Mouse (Mus musculus) adrenal gland, postnatal 25 days (tissue): ENCODE measurements at regions not wholly inside any gene's neighbourhood (a gene's known extent, or its start where the extent isn't known, plus 50 kb on each side); places are given as distances from the start of the nearest gene placed in this dataset.

Experiments used
- DNase-seq: peaks from one replicate; pipeline ENCODE4 v3.0.0; 2021; ENCODE audit warnings: mixed read lengths

DNA sequence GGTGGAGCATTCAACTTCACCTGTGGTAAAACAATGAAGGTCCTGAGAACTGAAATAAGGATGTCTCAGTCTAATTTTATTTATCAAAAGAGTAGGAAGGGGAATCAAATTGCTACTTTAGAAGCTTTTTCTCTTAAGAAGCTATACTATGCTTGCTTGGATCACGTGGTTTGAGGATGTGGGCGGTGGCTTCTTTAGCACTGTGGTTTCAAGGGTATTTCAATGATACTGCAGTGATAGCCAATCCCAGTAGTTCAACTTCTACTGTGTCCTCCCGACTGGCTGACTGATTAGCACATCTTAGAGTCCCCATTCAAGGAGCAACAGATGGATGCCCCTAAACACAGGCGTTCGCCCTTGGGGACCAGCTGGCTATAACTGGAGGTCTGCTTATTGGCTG lies 575.6 kb downstream of the Vrk1 start:
- no peak for DNase-seq

DNA sequence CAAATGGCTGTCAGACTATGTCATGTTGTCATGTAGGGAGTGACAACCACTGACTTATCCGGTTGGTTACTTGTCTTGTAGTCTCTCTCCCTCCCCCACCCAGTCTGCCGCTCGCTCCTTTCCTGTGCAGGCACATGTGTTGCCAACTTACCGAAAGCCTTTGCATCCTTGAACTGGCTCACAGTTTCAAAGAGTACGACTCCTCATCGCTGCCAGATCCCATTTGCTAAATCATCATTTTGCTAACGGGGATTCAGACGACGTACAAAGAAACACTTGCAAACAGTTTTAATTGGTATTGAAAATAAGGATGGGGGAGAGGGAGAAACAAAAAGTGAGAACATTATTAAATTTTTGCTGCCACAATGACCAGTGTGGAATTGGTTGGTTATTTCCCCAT lies 582.7 kb downstream of the Vrk1 start:
- no peak for DNase-seq

DNA sequence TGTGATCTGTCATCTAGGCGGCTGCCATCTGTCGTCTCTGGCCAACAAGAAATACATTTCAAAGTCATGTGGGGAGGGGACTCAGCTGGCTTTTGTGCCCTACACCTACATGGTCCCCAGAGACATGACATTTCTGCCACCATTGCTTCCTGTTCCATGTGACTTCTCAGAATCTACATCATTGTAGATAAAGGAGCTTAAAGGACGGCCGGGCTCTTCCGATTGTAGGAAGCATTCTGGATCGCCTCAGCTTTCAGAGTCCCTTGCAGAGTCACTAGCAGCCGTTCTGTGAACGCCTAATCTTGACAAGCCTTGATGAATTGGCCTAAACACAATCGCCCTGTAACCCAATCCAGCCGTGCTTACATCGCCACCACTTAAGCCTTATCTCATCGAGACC lies 587.6 kb downstream of the Vrk1 start:
- DNase-seq = no peak

DNA sequence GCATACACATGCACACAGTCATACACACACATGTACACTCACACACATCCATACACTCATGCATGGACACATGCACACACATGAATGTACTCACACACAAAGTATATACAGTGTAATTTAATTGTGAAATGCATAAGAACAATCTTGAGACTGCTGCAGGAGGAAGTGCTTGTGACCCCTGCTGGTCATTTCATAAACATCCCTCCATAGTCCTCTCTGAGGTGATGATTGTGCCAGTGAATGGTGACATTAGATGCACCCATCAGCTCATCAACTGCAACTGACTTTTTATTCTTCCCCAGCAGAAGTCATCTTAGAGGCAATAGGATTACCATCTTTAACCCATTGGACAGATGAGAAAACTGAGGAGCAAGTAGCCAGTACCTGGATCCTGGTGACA lies 597.2 kb downstream of the Vrk1 start:
- DNase-seq = no peak

DNA sequence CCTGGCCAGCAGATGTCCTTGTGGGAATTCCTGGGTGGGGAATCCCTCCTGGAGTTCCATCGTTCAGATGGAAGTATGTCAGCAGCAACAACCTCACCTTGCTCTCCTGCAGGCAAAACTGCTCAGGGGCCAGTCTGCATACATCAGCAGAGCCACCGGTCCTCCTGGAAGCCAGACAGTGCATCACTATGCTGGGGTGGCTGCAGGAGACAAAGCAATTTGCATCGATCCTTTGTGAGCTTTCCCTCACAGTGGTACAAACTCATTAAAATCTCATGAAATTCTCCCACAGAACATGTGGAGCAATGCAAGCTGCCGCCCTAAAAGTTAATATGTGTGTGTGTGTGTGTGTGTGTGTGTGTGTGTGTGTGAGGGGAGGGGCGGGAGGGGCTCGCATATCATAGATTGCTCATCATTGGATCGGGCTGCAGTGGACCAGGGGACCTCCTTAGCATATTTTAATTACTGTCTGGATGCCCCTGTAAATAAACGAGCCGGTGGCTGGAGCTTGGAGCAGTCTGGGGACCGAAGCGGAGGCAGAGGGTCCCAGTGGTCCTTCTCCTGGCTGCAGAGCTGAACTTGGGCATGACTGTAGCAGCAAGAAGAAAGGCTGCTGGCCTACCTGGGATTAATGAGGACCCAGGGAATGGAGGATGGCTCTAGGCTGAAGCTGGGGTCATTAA lies 597.8 kb downstream of the Vrk1 start:
- DNase-seq = no peak

DNA sequence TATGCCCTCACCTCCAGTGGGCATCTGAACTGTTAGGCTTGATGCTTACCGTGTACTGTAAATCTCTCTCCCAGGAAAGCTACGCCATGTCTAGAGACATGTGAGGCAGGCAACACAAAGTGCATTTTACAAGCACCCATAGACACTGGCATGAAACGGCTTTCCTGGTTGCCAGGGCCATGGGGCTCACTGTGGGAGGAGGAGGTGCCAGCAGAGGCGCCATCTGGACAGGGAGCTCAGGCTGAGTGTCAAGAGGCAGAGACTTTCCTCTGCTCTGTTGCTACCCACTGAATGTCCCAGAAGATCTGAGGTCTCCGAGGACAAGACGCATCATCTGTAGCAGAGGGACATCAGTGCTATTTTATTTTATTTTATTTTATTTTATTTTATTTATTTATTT lies 608.7 kb downstream of the Vrk1 start:
- DNase-seq = no peak

DNA sequence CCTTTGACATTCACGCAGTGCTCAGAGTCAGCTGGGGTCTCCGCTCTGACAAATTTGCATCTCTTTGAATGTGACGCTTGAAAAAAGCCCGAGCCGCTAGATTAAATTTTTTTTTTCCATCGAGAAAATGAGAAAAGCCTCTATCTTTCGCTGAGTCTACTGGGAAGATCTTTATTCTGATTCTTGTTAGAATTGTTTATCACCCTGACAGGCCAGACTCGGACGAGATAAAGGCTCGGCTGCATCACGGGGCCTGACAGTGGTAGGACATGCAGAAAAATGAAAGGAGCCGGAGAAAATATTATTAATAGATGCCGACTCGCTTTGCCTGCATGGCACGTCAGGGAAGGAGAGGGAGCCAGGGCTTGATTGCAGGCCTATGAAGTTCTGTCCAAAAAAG lies 616.8 kb downstream of the Vrk1 start:
- no peak for DNase-seq

DNA sequence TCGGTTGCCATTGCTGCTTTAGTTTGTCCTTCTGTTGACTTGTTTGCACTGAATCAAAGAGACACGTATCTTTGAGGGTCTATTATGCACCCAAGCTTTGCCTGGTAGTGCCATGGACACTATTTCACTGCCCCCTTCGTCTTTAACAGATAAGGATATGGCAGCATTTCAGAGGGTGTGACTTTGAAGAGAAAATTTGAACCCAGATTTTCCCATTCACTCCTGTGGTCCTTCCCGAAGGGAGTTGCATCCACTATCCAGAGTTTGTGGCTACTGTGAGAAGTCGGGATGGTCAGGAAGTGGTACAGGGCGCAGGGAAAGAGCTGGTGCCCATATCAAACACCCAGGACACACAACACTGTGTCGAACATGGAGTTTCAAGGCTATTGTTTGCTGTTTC lies 622.5 kb downstream of the Vrk1 start:
- no peak for DNase-seq

DNA sequence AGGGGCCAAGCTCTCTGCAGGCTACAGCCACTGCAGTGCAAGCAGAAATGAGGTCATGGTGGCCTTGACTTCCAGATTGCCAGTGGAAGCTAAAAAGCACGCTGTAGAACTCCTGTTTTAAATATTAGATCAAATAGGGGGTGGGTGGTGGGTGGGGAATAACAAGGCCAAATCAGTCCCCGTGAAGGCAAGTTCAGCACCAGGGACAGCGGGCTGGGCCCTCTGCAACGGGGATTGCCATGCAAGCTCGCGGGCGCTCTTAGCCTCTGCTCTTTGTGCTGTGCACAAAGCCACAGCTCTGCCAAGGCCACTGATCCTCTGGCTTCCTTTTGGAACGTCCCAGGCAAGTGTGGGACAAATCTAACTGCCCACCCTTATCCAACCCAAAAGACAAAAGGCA lies 623.1 kb downstream of the Vrk1 start:
- DNase-seq = peak; percentile 21

DNA sequence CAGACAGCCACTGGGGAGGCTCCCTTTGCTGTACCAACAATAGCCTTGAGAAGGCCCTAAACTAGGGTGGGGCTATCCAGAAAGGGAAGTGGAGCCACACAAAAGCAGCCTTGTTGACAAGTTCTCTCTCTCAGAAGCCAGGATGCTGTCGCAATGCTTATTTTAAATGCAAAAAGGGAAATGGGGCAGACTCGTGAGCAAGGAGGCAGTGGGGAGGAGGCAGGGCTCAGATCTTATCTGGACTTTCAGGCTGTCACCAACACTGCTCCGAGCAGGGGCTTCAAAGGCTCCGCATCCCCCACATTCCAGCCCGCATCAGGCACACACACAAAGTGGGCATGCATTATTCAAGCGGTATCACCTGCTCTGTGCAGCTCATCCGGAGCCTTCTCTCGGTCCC lies 648.3 kb downstream of the Vrk1 start:
- DNase-seq = no peak

DNA sequence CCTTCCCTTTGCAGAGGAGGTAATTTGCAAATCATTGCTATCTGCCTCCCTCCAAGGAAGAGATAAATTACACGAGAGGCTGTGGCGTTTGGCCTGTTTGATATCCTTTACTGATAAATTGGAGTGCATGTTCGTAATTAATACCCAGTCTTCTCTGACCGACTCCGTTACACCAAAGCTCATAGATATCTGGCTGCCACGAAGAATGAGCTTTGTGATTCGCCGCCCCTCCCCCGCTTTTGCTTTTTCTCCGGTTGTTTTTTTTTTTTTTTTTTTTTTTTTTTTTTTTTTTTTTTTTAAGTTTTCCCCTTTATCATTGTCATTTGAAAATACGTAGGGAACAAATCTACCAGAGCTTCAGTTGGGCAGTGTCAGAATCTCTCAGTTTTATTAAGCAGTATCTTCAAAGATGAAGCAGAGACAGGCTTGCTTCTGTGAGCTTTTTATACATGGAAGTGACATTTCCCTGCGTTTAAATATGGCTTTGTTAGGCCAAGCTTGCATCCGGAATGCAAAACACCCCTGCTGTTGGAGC lies 663.3 kb downstream of the Vrk1 start:
- no peak for DNase-seq

DNA sequence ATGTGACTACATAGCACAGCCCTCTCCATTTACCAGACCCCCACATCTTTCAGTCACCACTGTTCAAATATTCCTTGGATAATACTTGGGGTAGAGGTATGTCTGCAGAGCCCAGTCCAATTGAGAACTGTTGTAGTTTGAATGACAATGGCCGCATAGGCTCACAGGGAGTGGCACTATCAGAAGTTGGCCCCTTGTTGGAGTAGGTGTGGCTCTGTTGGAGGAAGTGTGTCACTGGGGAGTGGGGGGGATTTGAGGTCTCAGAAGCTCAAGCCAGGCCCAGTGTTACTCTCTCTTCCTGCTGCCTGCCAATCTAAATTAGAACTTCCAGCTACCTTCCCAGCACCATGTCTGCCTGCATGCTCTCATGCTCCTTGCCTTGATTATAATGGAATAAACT lies 664.7 kb downstream of the Vrk1 start:
- DNase-seq = no peak

DNA sequence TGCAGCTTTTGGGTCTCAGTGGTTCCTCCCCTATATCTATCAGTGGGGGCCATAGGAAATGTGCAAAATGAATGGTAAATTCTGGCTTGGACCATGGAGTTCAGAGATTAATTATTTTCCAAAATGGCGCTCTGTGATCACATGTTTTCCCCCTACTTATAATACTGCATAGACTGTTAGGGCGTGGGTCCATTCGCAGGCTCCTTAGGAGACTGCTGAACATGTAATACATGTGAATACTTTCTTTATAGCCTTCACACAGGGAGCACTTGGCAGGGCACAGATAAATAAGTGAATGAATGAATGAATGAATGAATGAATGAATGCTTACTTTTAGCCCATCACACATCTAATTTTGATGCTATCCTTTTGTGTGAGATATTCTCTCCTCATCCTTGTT lies 666.1 kb downstream of the Vrk1 start:
- DNase-seq = no peak

DNA sequence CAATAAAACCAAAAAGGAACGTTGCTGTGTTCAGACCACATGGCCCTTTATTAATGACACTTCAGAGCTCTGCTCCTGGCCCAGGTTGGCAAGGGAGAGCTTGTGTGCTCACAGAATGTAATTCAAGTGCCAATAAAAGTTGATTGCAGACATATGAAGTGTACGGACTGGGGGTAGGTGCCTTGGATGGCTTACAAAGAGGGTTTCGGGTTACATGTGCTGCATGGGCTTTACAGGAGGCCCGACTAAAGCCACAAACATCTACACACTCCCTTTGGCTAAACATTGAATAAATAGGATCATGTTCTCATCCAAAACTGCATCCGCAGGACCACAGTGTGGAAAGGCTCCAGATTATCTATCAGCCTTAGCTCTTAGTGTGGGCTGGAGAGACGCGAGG lies 666.5 kb downstream of the Vrk1 start:
- no peak for DNase-seq

DNA sequence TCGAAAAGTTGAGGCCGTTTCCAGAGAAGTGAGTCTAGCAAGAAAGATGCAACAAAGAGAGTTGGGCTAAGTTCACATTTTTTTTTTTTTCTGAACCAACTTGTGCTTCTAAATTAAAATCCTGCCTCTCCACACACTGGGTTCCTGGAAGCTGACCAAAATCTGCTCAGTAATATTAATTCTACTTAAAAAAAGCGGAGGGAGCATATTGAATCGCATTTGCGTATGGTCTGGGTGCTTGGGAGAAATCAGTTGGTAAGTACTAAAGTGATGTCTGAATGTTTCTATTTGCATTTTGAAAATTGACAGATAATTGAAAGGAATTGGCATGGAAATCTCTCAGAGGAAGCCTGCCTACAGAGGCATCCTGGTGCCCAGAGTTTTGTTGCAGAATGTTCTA lies 676.0 kb downstream of the Vrk1 start:
- DNase-seq = no peak

DNA sequence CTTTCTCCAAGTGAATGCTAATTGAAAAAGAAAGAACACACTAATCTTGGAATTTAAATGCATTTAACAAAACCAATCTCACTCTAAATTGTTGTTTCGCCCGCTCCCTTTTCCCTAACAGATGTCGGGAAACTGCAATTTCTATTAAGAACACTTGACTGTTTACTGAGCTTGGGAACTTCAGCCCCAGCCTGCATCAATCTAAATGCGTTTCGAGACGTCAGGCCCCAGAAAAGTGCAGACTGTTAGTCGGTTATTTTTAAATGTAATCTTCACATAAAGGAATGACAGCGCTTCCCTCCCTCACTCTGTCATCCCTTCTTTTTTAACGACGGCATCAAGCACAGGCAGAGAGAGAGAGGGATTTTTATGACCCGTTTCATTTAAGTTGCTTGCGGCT lies 677.7 kb downstream of the Vrk1 start:
- no peak for DNase-seq

DNA sequence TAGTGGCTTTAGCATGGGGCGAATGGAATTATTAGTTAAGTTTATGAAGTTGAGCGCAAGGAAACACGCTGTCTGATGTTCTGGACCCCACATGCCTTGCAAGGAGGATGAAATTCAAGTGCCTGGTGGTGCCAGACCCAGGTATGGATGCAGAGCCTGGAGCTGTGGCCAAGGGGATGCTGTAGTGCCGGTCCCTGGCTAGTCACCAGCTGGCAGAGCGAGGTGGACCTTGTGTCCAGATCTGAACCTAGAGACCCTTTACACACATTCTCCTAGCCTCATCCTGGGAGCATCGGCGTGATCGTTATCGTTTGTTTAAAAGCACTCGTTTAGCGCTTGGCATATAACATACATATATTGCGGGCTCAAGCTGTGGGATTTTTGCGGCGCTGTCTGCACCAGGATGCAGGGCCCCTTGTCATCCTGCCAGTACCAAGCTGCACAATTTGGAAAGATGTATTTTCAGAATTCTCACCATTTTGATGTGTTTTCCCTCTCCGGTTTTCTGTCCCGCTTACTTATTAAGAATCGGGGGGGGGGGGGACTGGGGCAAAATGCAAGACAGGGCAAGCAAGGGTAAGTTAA lies 678.2 kb downstream of the Vrk1 start:
- no peak for DNase-seq

DNA sequence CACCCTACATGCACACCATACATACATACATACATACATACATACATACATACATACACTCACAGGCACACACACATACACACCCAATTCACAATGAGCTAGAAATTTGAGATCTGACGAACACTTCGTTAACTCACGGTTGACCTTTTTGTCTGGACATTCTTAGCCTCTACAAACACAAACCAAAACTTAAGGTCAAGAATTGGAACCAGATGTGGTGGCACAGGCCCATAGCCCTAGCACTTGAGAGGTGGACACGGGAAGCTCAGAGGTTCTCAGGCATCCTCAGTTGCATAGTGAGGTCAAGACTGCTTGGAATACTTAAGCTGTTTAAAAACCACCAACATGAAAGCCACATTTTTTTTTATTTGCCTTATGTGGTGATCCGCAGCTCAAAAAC lies 692.9 kb downstream of the Vrk1 start:
- DNase-seq = no peak

DNA sequence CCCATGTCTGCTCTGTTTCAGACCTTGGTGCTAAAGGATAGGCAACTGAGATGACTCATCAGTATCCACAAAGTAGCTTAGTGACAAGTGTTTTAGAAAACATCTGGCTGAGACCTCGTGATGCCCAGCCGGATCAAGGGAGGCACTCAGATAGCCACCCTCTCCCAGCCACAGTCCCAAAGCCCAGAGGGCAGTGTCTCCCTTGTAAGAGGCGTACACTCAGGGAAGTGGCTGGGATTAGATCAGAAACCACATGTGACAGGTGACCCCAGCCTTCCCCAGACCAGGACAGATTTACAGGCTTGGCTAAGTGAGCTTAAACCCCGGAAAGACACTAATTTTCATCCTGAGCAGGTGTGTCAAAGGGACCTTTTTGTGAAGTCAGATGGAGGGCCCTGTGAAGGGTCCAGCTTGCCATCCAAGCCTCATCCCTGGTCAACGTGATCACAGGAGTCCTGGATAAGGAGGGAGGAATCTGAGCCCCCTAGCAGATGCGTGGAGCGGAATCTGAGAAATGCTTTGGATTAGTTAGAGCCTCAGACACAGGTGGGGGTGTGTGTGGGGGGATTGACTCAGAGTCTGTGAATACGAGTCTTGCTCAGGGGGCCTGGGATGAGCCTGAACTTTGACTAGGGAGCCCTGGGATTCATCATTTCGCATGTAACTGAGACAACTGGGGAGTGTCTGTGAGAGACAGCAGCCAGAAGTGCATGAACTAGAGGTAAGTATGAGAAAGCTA lies 711.4 kb downstream of the Vrk1 start:
- no peak for DNase-seq

DNA sequence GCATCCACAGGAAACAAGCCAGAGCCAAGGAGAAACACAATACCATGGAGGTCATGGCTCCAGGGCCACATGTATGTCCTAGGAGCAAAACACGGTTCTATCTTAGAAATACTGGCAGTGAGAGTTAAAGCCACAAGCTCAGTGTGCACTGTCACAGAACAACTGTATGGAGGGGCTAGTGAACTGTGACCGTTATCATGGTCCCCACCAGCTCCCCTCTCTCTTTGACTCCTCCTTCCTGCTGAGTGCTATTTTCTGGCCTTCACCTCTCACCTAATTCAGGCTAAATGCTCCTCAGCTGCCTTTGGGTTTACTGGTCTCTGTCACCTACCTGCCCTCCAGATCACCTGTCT lies 712.0 kb downstream of the Vrk1 start:
- DNase-seq = no peak

DNA sequence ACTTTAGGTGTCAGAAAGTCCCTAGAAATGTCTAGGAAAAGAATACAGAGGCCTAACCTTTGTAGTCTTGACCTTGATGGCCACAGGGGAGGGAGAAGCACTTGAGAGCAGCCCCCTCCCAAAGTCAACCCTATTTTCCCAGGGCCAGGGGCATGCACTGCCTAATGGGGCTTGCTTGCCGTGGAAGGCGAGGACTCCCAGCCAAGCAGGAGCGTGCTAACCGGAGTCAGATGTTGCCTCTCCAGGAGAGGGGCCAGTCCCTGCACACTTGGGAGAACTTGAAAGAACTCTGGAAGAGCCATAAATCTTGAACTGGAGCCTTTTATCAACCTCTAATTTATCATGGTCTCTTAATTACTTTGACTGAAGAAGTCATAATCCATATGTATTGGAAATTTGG lies 712.7 kb downstream of the Vrk1 start:
- no peak for DNase-seq

DNA sequence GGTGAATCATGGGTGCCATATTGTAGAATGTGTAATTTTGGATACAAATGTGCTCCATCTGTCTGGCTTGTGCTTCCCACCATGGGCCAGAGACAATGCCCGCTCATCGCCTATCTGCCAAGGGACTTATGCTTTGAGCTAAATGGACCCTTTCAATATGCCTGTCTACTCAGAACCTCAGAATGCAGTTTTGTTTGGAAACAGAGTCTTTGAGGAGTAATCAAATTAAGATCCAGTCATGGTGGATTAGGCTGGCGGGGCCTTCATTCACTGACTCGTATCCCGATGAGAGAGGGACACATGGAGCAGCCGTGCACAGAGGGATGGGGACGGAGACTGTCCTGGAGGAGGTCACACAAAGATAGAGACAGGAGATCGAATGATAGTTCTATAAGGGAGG lies 716.9 kb downstream of the Vrk1 start:
- no peak for DNase-seq

DNA sequence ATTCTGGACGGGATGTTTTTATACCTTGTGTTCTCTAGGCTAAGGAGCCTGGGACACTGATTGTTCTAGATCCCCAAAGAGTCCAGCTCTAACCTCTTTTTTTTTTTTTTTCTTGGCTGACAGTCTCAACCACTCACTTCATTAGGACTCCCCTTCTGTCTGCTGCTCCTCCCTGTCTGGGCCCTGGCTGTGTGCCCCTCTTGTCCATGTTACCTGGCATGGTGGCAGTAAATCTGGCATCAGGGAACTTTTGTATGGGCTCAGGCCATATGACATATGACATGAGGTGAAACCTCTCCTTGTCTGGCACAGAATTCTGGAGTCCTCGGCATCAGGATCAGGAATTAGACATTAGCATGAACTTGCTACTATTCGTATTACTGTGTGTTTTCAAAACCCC lies 717.5 kb downstream of the Vrk1 start:
- DNase-seq = no peak

DNA sequence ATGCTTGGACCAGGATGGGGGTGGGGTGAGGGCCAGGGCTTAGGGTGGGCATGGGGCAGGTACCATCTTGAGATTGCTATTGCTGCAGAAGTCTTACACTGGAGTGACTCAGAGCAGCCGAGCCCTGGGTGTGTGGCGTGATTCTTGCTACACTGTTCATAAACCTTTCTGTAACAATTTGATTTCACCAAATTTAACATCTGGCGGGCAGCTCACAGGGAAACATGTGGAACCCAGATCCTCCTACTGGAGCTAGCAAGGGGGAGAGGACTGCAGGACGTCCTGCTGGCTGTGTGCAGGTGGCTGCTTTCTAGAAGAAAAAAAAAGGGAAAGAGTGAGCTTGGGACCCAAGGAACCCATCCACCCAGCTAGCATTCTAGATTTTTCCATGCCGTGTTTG lies 719.7 kb downstream of the Vrk1 start:
- DNase-seq = no peak
